Comparison of ENCODE assay signal across 8 mouse cellular contexts in genomic region chr4:154635241-154636052, GRCm38 (mm10). TPM values are rescaled to one million over a fixed set of nuclear protein-coding genes. Genes with fewer than 3 reads are reported as not detected.
DNase-seq lines count a peak whose midpoint lies in the region; ATAC-seq and TF ChIP-seq lines count a peak whose summit lies in the region.

No protein-coding gene starts in this region.

- TF ChIP-seq POLR2A in small intestine, adult 2 months (IDR thresholded peaks at IDR 0.05; ENCODE audit: low read depth, low read length): no peak

- no peaks in the 10 kb centered on the region for H3K36me3 ChIP-seq in forebrain, postnatal 0 days (ENCODE audit: insufficient read depth)
- H3K36me3 ChIP-seq in lung, embryonic 16.5 days (ENCODE audit: control insufficient read depth, insufficient read depth, low read length): no peaks in the 10 kb centered on the region
- H3K36me3 ChIP-seq in small intestine, adult 2 months (ENCODE audit: control insufficient read depth, insufficient read depth, low read length): no peaks in the 10 kb centered on the region

- H3K4me3 ChIP-seq in forebrain, postnatal 0 days (ENCODE audit: low read depth, low read length): peak overlapping the region; percentile 46
- H3K4me3 ChIP-seq in lung, embryonic 16.5 days (ENCODE audit: low read length): peak overlapping the region; percentile 81
- peak overlapping the region; percentile 91 for H3K4me3 ChIP-seq in small intestine, adult 2 months (ENCODE audit: low read depth, low read length)

- DNase-seq in adrenal gland, adult 18-20 months (ENCODE audit: low spot score in 2 of 2): peak; percentile 36 to 44
- no peak for DNase-seq in adrenal gland, adult 8-10 months
- DNase-seq in Muller cell, postnatal 12 days (ENCODE audit: inconsistent ontology term): peak; percentile 83
- no peak for DNase-seq in forebrain, postnatal 0 days
- DNase-seq in induced T-regulatory cell, adult 2 months (ENCODE audit: low read depth): peak; percentile 5
- DNase-seq in right cerebral cortex, postnatal 10 days (ENCODE audit: low spot score in 2 of 2): no peak

- no peak for TF ChIP-seq CTCF in forebrain, postnatal 0 days (IDR thresholded peaks at IDR 0.05; ENCODE audit: low read depth)
- no peak for TF ChIP-seq CTCF in small intestine, adult 2 months (IDR thresholded peaks at IDR 0.05; ENCODE audit: extremely low read depth, insufficient read length, insufficient replicate concordance, low read depth, low read length)

- peak overlapping the region; percentile 61 for H3K4me2 ChIP-seq in forebrain, postnatal 0 days (ENCODE audit: low read depth)
- peak overlapping the region; percentile 67 for H3K4me2 ChIP-seq in lung, embryonic 16.5 days (ENCODE audit: low read depth, low read length)

- peak overlapping the region; percentile 82 for H3K27ac ChIP-seq in forebrain, postnatal 0 days (ENCODE audit: low read depth, low read length)
- peak overlapping the region; percentile 98 for H3K27ac ChIP-seq in lung, embryonic 16.5 days (ENCODE audit: low read length)
- H3K27ac ChIP-seq in small intestine, adult 2 months (ENCODE audit: insufficient read depth, low read depth, low read length): peak overlapping the region; percentile 23; the same call in 1 of the 2 replicates

- H3K27me3 ChIP-seq in forebrain, postnatal 0 days (ENCODE audit: insufficient read depth, low read length): peaks cover 38% of the 10 kb centered on the region
- peaks cover 63% of the 10 kb centered on the region for H3K27me3 ChIP-seq in lung, embryonic 16.5 days (ENCODE audit: control insufficient read depth, insufficient read depth, low read depth, low read length)
- peaks cover 14% of the 10 kb centered on the region for H3K27me3 ChIP-seq in small intestine, adult 2 months (ENCODE audit: control insufficient read depth, insufficient read depth, low read length)

- H3K9ac ChIP-seq in forebrain, postnatal 0 days: peak overlapping the region; percentile 51
- peak overlapping the region; percentile 82 for H3K9ac ChIP-seq in lung, embryonic 16.5 days (ENCODE audit: low read length)

- H3K4me1 ChIP-seq in forebrain, postnatal 0 days (ENCODE audit: insufficient read depth): no peaks in the 10 kb centered on the region; the same call in 1 of the 2 replicates
- peaks cover 6% of the 10 kb centered on the region; the same call in 1 of the 2 replicates for H3K4me1 ChIP-seq in lung, embryonic 16.5 days (replicated peaks; ENCODE audit: control insufficient read depth, insufficient read depth, low read length)
- H3K4me1 ChIP-seq in small intestine, adult 2 months (ENCODE audit: control insufficient read depth, insufficient read depth, insufficient read length, low read length): peaks cover 5% of the 10 kb centered on the region; the same call in 1 of the 2 replicates

- WGBS in forebrain, postnatal 0 days: 1% methylated on average over 92 of the region's 94 CpGs
- under 1% methylated on average over 81 of the region's 94 CpGs for WGBS in lung, embryonic 16.5 days
- under 1% methylated on average over 94 of the region's 94 CpGs for WGBS in small intestine, adult 2 months

- no peaks in the 10 kb centered on the region for H3K9me3 ChIP-seq in forebrain, postnatal 0 days (ENCODE audit: low read length)
- H3K9me3 ChIP-seq in lung, embryonic 16.5 days (ENCODE audit: control insufficient read depth, low read length): no peaks in the 10 kb centered on the region

- peak; percentile 38; the same call in 1 of the 2 replicates for ATAC-seq in forebrain, postnatal 0 days
- ATAC-seq in lung, embryonic 16.5 days (ENCODE audit: low read depth): peak; percentile 46

RNA-seq across cellular contexts. Expression of gene Prdm16, which starts 1.2 kb away (rescaled TPM):
- 1 to 10 TPM; 4.3 to 7.6 TPM for total RNA-seq in adrenal gland, adult 18-20 months (2021)
- total RNA-seq in adrenal gland, adult 8-10 months (2022): 1 to 10 TPM; 2.9 to 5.5 (median 3.8) TPM
- total RNA-seq in forebrain, postnatal 0 days (2014; rRNA removed): 9.8 and 10.7 TPM in 2 replicates
- 7.8 and 16.3 TPM in 2 replicates for polyA plus RNA-seq in forebrain, postnatal 0 days (2015; fragmentation: Nextera tagmentation; extraction: Ambion mirVana)
- 25.2 and 27.9 TPM in 2 replicates for polyA plus RNA-seq in lung, embryonic 16.5 days (2015; fragmentation: Nextera tagmentation; extraction: Ambion mirVana)
- polyA plus RNA-seq in small intestine, adult 2 months (2012; rRNA removed): 4.9 and 15.5 TPM in 2 replicates

RNA-seq across cellular contexts. Expression of gene Actrt2, which starts 32.2 kb away (rescaled TPM):
- not detected for total RNA-seq in adrenal gland, adult 18-20 months (2021)
- total RNA-seq in adrenal gland, adult 8-10 months (2022): not detected
- not detected in 2 replicates for total RNA-seq in forebrain, postnatal 0 days (2014; rRNA removed)
- not detected in 2 replicates for polyA plus RNA-seq in forebrain, postnatal 0 days (2015; fragmentation: Nextera tagmentation; extraction: Ambion mirVana)
- polyA plus RNA-seq in lung, embryonic 16.5 days (2015; fragmentation: Nextera tagmentation; extraction: Ambion mirVana): not detected in 2 replicates
- polyA plus RNA-seq in small intestine, adult 2 months (2012; rRNA removed): not detected in 2 replicates

Comparison
In these comparisons a context has a peak if more than half of its experiments do, and no peak if none do; other contexts are left out.
1. DNase-seq: peak in adrenal gland, adult 18-20 months (2 of 2), Muller cell, postnatal 12 days (single experiment) and induced T-regulatory cell, adult 2 months (single experiment); none in adrenal gland, adult 8-10 months (single experiment), forebrain, postnatal 0 days (single experiment) and right cerebral cortex, postnatal 10 days (0 of 2).
2. H3K27ac ChIP-seq: peak in every context shown above with its lines; median percentile 98 in lung, embryonic 16.5 days; 82 in forebrain, postnatal 0 days; 23 in small intestine, adult 2 months.
3. Peak in every context shown above with its lines, with median percentiles within 50 percentile points of each other: H3K4me3 ChIP-seq.